Mouse (Mus musculus) bone marrow macrophage, adult 2 months (primary cell): ENCODE measurements at regions not wholly inside any gene's neighbourhood (a gene's known extent, or its start where the extent isn't known, plus 50 kb on each side); places are given as distances from the start of the nearest gene placed in this dataset.

Experiments
- H3K27ac ChIP-seq: 2 replicates; pipeline ENCODE4 v1.5.1; 2012; ENCODE audit warnings: low read depth, low read length; ENCODE audit not compliant: insufficient read depth
- H3K4me1 ChIP-seq: 2 replicates; pipeline ENCODE4 v1.6.1; 2012; ENCODE audit warnings: low read length; ENCODE audit not compliant: control insufficient read depth, insufficient read depth
- H3K4me3 ChIP-seq: 2 replicates; pipeline ENCODE4 v1.5.1; 2012; ENCODE audit warnings: mild to moderate bottlenecking, low read length, moderate library complexity; ENCODE audit not compliant: insufficient read depth
- CTCF ChIP-seq: IDR thresholded peaks from 2 replicates; pipeline ENCODE4 v1.5.1; 2012; ENCODE audit warnings: low read depth, mild to moderate bottlenecking, low read length, moderate library complexity
- POLR2A ChIP-seq: IDR thresholded peaks from 2 replicates; pipeline ENCODE4 v1.6.1; 2012; ENCODE audit warnings: mild to moderate bottlenecking, low read depth, low read length, borderline replicate concordance

DNA sequence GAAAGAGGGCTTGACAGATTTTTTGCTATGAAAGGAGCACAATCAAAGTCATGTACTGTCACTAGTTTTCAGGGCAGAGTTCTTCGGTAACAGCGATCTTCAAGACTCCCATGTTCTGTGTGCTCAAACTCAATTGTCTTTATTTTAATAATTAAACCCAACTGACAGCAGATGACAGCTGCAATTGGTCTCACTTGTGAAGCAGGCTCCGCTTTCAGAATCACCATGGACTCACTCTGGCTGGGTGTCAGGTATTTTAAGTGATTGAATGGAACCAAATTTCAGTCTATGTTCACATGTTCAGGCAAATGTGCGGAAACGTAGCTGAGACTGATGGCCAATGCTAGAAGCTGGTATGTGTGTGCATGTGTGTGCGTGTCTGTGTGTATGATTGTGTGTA lies 489.7 kb downstream of the Kcnj2 start:
- TF ChIP-seq POLR2A: no peak
- TF ChIP-seq CTCF: no peak
- no peak overlapping the region for H3K27ac ChIP-seq
- no peak overlapping the region for H3K4me3 ChIP-seq
- H3K4me1 ChIP-seq: no peaks in the 10 kb centered on the region

DNA sequence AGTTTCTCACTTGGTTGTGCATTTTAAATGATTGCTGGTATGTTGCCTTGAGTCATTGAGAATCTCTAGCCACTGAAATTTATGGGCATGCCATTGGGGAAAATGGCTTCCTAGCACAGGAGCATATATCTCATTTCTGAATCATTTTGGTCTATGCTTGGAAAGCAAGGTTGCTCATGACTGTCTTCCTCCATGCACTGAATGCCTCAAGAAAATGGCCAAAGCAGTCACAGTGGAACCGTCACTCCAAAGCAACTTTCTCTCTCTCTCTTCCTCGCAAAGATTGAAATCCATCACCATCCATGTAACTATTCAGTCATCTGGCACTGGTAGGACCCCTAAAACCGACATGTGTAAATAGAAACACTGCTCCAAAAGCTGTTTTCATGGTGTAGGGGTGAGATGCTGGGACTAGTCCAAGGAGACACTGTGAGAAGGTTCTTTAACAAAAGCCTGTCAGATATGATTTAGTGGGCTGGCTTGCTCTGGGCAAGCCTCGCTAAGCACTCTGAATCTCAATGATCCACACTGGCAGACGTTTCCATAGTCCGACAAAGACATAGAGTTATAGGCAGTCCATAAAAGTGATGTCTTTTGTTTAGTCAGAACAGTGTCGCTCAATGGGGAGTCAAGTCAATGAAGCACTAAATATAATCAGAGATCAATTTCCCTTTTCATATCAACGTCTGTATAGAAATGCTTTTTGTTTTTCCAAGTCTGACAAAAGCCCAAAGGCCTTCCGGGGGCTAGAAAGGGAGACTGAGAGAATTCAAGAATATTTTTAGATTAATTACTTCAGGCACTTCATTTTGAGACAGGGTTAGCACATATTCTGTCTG lies 492.6 kb downstream of the Kcnj2 start:
- Histone ChIP-seq H3K4me3 (no peak overlapping the region), H3K27ac (no peak overlapping the region), H3K4me1 (no peaks in the 10 kb centered on the region)
- no peak for TF ChIP-seq CTCF
- TF ChIP-seq POLR2A: no peak

DNA sequence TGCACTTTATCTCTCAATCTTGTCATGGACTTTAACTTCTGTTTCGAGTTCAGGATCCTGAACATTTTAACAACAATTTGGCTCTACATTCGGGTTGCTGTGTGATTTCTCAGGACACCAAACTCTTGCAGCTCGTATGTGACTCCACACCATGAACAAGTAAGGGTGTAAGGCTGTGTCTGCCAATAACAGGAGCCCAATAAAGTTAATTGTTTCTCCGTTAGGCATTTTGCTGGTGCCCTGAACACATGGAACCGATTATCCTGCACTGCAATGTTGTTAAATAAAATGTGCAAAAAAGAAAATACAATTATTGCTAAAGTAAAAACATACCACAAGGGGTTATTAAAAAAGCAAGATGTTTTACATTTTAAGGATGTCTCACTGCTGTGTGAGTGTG lies 497.2 kb downstream of the Kcnj2 start:
- Histone ChIP-seq H3K4me1 (no peaks in the 10 kb centered on the region), H3K4me3 (no peak overlapping the region), H3K27ac (no peak overlapping the region)
- no peak for TF ChIP-seq CTCF
- no peak for TF ChIP-seq POLR2A

DNA sequence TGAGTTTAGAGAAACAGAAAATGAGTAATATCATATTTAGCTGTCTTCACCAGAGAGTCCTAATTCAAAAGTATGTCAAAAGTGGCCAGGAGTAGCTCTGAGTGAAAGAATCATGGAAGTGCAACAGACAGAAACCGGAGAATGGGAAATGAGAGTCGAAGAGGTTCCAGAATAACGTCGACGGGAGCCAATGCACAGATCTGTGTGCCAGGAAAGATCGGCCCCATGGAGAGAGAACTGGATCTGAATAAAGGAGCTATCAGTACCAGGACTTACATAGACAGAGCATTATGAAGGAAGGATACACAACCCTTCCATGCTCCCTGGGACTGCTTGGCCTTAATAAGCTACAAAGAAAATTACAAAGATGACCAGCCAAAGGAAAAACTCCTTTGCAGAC lies 502.1 kb downstream of the Kcnj2 start:
- TF ChIP-seq POLR2A: no peak
- TF ChIP-seq CTCF: no peak
- Histone ChIP-seq H3K4me1 (no peaks in the 10 kb centered on the region), H3K4me3 (no peak overlapping the region), H3K27ac (no peak overlapping the region)

DNA sequence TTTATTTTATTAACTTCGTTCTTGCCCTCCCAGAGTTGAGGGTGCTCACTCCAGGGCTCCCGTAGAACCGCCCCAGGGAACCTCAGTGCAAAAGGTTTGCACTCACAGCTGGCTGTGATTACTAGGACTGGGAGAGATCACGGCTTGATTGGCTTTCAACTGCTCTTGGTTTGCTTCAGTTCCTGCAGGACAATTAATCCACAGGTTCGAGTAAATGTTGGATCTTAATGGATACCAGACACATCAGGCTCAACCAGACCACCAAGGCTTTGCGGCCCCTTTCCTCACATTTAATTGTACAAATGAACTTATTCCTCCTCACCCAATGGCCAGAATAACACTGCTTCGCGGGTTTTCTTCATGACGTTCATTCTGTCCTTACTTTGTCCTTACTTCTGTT lies 502.9 kb downstream of the Kcnj2 start:
- TF ChIP-seq POLR2A (no peak), CTCF (no peak)
- H3K4me1 ChIP-seq: no peaks in the 10 kb centered on the region
- H3K27ac ChIP-seq: no peak overlapping the region
- H3K4me3 ChIP-seq: no peak overlapping the region

DNA sequence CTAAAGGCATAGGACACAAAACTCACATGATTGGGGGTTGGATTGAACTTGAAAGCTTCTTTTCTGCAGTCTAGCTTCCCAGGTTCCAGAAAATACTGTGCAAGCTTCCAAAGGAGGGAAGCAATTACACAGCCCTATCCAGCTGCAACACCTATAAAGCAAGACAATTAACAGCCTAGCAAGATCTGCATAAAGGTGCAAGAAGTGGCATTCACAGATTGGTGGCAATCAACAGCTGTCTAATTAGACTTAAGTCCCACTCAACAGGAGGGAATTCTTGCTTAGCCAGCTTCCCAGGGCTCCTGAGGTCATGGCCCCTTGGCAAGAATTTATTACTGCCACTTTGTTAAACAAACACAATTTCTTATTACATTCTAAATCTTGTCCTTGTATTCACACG lies 511.9 kb downstream of the Kcnj2 start:
- no peak overlapping the region for H3K27ac ChIP-seq
- H3K4me3 ChIP-seq: no peak overlapping the region
- TF ChIP-seq POLR2A (no peak), CTCF (no peak)
- no peaks in the 10 kb centered on the region for H3K4me1 ChIP-seq

DNA sequence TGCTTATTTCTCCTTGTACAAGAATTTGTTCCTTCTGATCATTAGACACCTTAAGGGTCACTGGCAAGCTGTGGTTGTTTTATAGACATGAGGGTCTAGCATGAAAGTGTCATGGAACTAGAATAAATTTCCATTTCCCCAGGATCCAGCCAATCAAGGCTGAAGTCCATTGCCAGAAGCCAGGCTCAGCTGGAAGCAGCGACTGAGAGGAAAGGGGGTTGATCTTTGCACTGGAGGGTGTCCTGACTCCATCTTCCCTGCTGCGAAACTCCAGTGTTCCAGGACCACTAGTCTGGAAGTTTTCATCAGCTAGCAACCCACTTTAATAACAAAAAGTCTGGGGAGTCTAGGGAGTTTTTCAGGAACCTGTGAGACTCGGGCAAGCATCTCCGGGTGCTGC lies 517.0 kb downstream of the Kcnj2 start:
- Histone ChIP-seq H3K4me1 (no peaks in the 10 kb centered on the region), H3K4me3 (no peak overlapping the region), H3K27ac (no peak overlapping the region)
- TF ChIP-seq POLR2A (no peak), CTCF (no peak)

DNA sequence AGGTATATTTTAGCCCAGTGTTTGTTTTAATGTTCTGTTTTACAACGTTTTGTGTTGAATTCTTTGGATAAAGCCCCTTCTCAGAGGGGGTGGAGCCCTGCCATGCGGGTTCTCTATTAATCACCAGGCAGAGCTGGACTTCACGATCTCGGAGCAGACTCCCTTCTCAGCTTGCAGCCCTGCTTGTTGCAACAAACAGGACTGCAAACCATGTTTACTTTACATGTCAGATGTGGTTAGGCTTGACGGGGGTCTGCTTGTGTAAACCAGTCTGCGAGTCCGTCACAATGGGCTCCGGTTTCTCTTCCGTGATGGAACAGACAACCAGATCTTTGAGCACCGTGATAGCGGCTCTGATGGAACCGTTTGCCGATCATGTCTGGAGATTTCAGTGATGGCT lies 517.6 kb downstream of the Kcnj2 start:
- Histone ChIP-seq H3K4me1 (no peaks in the 10 kb centered on the region), H3K4me3 (no peak overlapping the region), H3K27ac (no peak overlapping the region)
- TF ChIP-seq CTCF: no peak
- no peak for TF ChIP-seq POLR2A

DNA sequence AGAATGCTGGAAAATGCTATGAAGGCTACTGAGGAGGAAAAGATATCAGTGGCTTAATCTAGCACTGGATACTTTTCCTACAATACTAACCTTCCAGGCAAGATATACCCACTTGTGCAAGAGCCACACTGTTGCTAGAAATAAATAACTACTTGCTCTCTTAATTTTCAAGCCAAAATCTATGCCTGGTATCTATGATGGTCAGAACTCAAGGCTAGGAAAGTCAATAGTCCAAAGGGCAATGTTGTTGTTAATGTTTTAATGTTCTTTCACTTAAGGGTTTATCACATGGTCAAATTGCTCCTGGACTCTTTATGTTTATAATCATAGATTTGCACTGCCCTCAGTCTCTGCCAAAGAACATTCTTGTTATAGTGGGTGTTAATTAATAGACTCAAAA lies 533.5 kb downstream of the Kcnj2 start:
- H3K27ac ChIP-seq: no peak overlapping the region

DNA sequence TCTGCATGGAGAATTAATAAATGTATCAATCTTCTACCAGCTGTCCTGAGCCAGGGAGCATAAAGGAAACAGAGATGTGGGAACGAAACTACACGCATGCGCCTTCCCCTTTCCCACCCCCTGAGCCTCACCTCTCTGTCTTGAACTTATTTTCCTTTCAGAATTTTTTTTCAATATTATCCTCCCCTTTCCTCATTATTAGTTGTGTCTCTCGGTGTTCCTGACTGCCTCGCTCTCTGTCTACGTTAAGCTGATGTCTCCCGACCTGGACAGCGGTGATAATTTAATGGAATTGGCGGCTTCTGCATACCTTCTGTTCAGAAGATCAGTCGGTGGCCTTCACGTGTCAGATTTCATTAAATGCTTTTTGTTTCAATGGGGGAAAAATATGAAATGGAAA lies 539.2 kb downstream of the Kcnj2 start:
- Histone ChIP-seq H3K4me3 (no peak overlapping the region), H3K27ac (no peak overlapping the region), H3K4me1 (no peaks in the 10 kb centered on the region)
- no peak for TF ChIP-seq POLR2A
- no peak for TF ChIP-seq CTCF

More for the DNA sequence above, 533.5 kb downstream of the Kcnj2 start:
- TF ChIP-seq CTCF: no peak
- TF ChIP-seq POLR2A: no peak
- Histone ChIP-seq H3K4me1 (no peaks in the 10 kb centered on the region), H3K4me3 (no peak overlapping the region)

DNA sequence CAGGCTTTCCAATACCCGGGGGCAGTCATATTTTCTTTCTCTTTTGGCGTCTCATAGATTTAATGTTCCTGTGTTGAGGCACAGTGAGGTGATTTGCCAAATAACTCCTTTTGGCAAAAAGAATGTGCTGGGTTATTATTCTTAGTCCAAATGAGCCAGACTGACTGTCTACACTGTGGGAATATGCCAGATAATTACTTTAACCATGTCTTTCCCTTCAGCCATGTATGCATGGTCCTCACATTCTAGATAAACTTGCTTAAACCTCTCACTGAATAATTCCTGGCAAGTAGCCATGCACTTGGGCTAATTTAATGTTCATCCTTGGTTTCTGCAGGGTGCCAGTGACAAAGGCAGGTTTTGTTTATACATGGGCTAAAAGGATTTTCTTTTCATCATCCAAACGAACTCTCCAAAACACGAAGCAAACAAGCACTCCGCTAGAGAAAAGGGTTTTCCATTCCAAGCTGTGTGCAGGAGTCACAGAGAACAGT lies 544.6 kb downstream of the Kcnj2 start:
- TF ChIP-seq CTCF (no peak), POLR2A (no peak)
- Histone ChIP-seq H3K4me1 (no peaks in the 10 kb centered on the region), H3K4me3 (no peak overlapping the region), H3K27ac (no peak overlapping the region)

DNA sequence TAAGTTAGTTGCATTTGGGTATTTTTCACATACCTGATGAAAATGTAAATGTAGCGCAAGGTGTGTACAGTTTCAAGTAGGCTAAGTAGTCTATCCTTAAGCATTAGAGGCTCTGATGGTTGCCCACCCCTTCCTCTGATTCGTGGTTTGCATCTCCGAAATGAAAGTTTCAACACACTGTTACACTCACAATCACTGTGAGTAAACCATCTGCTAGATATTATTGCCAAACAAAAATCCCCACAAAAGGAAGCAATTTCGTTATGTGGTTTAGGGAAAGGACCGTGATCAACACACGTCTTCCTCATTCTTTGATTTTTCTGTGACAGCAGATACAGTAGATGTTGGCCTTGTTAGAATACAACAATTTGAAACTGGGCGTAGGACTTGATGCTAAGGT lies 577.6 kb downstream of the Kcnj2 start:
- no peak for TF ChIP-seq CTCF
- TF ChIP-seq POLR2A: no peak
- H3K4me1 ChIP-seq: no peaks in the 10 kb centered on the region
- no peak overlapping the region for H3K27ac ChIP-seq
- no peak overlapping the region for H3K4me3 ChIP-seq
